Mouse (Mus musculus) gastrocnemius, postnatal 25 days (tissue): ENCODE measurements around the gene Vps35l. TPM values are rescaled to one million over a fixed set of nuclear protein-coding genes. Genes with fewer than 3 reads are reported as not detected.

ENCODE experiments used
- DNase-seq: peaks from one replicate; pipeline ENCODE4 v3.0.0; 2022
- total RNA-seq, 2 experiments: library from RNA; stranded (reverse); gene quantifications; 1 replicate in 1 of 2; 2 replicates in 1 of 2; pipeline ENCODE4 v1.2.3; 2021

Gene Vps35l
- total RNA-seq, 2 experiments from 2014 or later, result 16.5 to 18.7 TPM

- DNase-seq, result peak; percentile 36
Observed at GRCm38 (mm10) chr7:118821356-118821755, 81.3 kb downstream of the Vps35l start.

GRCm38 (mm10) chr7:118821887-118822556 lies 82.0 kb downstream of the Vps35l start:
- DNase-seq, result no peak

GRCm38 (mm10) chr7:118824451-118824850 lies 84.4 kb downstream of the Vps35l start:
- no peak for DNase-seq

- no peak for DNase-seq
Observed at GRCm38 (mm10) chr7:118827975-118828416, 88.0 kb downstream of the Vps35l start.

- no peak for DNase-seq
Observed at GRCm38 (mm10) chr7:118837901-118838300, 97.9 kb downstream of the Vps35l start.

- no peak for DNase-seq
Observed at GRCm38 (mm10) chr7:118841030-118841745, 101.2 kb downstream of the Vps35l start.

GRCm38 (mm10) chr7:118841796-118842195 lies 101.8 kb downstream of the Vps35l start:
- DNase-seq, result peak; percentile 24

- DNase-seq, result no peak
Observed at GRCm38 (mm10) chr7:118842938-118843337, 102.9 kb downstream of the Vps35l start.

DNA sequence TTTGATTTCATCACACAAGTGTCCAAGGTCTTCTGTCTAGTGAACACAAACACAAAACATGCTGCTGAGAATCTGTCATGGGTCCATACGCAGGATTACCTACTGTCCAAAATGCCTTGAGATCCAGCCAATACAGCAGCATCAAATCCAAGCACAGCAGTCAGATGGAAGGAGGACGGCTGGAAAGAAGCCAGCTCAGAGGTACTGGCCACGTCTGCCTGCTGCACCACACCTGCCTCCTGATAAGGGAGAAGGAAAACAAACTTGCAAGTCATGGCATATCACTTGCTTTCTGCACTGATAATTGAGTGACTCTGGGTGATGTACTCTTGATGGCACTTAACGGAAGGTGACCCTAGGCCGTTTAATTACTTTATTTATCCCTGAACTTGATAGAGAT lies 105.1 kb downstream of the Vps35l start:
- no peak for DNase-seq

- no peak for DNase-seq
Observed at GRCm38 (mm10) chr7:118846329-118846728, 106.3 kb downstream of the Vps35l start.

GRCm38 (mm10) chr7:118848796-118849195 lies 108.8 kb downstream of the Vps35l start:
- no peak for DNase-seq

- DNase-seq, result no peak
Observed at GRCm38 (mm10) chr7:118849543-118850250, 109.7 kb downstream of the Vps35l start.

DNA sequence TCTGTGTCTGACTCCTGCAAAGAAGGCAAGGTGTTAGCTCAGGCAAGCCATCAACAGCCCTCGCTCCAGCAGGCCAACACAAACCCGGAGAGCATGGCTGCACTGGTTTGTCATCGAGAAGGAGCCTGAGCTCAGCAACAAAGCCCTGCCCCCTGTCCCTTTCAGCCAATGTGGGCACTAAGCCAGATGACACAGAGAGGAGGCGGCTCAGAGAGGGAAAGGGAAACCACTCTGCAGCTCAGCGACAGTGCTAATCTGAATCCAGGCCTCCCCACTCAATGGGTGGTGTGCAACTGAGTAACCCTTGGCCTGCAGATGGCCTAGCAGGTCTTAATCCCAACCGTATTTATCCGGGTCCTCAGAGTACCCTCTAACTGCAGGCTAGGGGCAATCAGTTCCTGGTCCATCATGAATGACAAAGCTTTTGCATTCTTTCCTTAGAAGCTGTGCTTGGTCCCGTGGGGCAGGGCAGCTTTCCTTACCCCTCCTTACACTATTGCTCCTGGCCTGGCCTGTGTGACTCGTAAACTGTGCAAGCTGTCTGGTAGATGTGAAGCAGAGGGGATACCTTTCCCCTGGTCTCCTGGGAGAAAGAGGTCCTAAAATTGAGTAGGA lies 110.8 kb downstream of the Vps35l start:
- peak; percentile 27 for DNase-seq

GRCm38 (mm10) chr7:118851571-118851970 lies 111.5 kb downstream of the Vps35l start:
- DNase-seq, result no peak

GRCm38 (mm10) chr7:118852611-118853010 lies 112.6 kb downstream of the Vps35l start:
- DNase-seq, result no peak

DNA sequence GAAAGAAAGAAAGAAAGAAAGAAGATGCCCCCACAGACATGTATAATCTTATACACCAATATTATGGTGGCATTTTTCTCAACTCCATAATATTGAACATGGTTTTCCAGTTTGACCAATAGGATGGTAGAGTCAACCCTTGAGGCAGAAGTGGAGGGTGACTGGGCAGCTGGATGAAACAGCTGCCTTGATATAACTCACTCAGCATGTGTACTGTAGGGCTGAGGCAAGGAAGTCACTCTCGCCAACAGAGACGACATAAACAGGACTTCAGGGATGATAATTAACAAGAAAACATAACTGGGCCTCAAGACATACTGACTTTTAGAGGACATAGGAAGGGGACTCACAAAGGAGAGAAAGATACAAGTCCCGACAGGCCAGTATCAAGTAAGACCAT lies 114.6 kb downstream of the Vps35l start:
- DNase-seq, result no peak

GRCm38 (mm10) chr7:118855171-118855876 lies 115.3 kb downstream of the Vps35l start, which contains the start of gene Iqck:
Gene Iqck (plus strand): TSS chr7:118855752.
- peak; percentile 87 for DNase-seq

DNA sequence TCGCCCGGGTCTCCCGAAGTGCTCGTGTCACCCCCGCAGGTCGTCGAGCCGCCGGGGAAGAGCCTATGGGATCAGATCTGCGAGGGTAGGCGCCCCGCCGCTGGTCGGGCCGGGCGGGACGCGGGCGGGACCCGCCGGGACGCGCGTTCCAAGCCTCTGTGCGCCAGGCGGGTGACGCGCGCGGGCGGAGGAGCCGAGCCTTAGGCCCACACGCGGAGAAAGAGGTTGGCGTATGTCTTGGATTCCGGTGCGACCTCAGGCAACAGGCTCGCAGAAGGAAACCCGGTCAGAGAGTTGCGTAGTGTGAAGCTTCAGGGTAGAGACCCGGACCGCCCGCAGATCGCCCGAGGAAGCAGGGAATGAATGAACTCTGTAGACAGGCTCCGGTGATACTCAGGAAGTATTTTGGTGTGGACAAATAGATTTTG lies 115.9 kb downstream of the Vps35l start, which contains the start of gene Knop1:
TSS of gene Knop1 (minus strand) at position 378 of the 428 bp plus-strand sequence.
- no peak for DNase-seq

DNA sequence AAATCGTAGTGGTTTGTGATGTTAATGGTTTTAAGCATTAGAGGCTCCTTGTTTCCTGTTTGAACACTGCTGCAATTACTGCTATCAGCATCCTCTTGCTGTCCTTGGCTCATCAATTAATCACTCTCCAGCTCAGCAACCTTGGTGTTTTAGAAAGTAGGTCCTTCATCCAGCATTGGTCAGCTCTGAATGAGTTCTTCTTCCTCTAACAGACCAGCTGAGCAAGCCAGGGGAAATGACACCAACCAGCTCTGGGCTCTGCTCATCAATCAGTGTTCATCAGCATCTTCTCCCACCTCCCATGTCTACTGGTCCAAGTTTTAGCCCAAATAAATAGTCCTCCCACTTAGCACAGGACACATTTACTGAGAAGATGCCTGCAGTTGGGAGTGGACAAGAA lies 118.6 kb downstream of the Vps35l start:
- no peak for DNase-seq

GRCm38 (mm10) chr7:118865362-118865761 lies 125.3 kb downstream of the Vps35l start:
- no peak for DNase-seq

DNA sequence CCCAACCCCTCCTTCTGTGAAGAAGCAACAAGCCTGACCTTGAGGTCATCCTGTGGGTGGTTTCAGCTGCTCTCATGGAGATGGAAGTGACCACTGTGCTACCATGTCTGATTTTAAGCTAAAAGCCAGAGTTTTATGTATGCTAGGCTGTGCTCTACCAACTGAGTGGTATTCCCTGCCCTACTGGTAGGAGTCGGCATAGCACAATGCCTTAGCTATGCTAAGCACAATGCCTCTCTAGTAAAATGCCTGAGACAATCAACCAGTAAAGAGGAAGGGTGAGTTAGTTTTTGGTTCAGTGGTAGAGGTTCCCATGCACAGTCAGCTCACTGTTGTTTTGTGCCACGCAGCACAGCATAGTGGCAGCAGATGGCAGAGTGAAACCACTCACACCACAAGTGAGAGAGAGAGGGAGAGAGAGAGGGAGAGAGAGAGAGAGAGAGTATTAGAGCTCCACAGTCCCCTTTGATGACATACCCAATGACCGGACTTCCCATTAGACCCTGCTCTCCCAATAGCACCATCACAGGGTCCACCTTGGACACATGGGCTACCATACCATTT lies 139.5 kb downstream of the Vps35l start:
- DNase-seq, result no peak
